Mouse (Mus musculus) erythroblast, embryonic 14.5 days (primary cell): Measurements from ENCODE around the gene Micu1. TPM values are rescaled to one million over a fixed set of nuclear protein-coding genes. Genes with fewer than 3 reads are reported as not detected.

Source experiments
- H3K27me3 ChIP-seq: 2 replicates; pipeline ENCODE4 v1.6.1; 2012; ENCODE audit warnings: inconsistent platforms; ENCODE audit not compliant: control insufficient read depth
- H3K36me3 ChIP-seq: 2 replicates; pipeline ENCODE4 v1.6.1; 2012; ENCODE audit warnings: mild to moderate bottlenecking, inconsistent platforms; ENCODE audit not compliant: control insufficient read depth
- H3K4me1 ChIP-seq: 2 replicates; pipeline ENCODE4 v1.6.1; 2012; ENCODE audit warnings: inconsistent platforms; ENCODE audit not compliant: control insufficient read depth
- H3K4me3 ChIP-seq: replicated peaks from 2 replicates; pipeline ENCODE3; 2012; ENCODE audit warnings: moderate library complexity, mild to moderate bottlenecking, inconsistent platforms
- H3K9me3 ChIP-seq: 2 replicates; pipeline ENCODE4 v1.6.1; 2012; ENCODE audit warnings: low read length, inconsistent platforms, mixed read lengths; ENCODE audit not compliant: control insufficient read depth
- GATA1 ChIP-seq: IDR thresholded peaks from 2 replicates; pipeline ENCODE4 v1.6.1; 2012; ENCODE audit warnings: low read length, inconsistent platforms, mixed read lengths
- TAL1 ChIP-seq: IDR thresholded peaks from 3 replicates; pipeline ENCODE4 v1.6.1; 2012; ENCODE audit warnings: low read length, inconsistent platforms, mixed read lengths
- polyA plus RNA-seq: library from polyadenylated mRNA; stranded (reverse); fragments of >175 nt; gene quantifications from 2 replicates; pipeline ENCODE4 v1.2.3, GENCODE M21; 2012

Micu1 gene
- polyA plus RNA-seq, 1 experiment: 7.5 TPM

GRCm38 (mm10) chr10:59809991-59810574 lies 107.8 kb downstream of the Micu1 start:
- Histone ChIP-seq H3K4me3 (no peak overlapping the region), H3K36me3 (peaks cover 42% of the 10 kb centered on the region), H3K27me3 (no peaks in the 10 kb centered on the region), H3K9me3 (no peaks in the 10 kb centered on the region; the same call in 1 of the 2 replicates), H3K4me1 (peaks cover 58% of the 10 kb centered on the region)
- no peak for TF ChIP-seq TAL1
- TF ChIP-seq GATA1: no peak

GRCm38 (mm10) chr10:59812939-59813338 lies 110.7 kb downstream of the Micu1 start:
- H3K27me3 ChIP-seq: no peaks in the 10 kb centered on the region
- H3K4me1 ChIP-seq: peaks cover 53% of the 10 kb centered on the region
- peaks cover 36% of the 10 kb centered on the region for H3K36me3 ChIP-seq

DNA sequence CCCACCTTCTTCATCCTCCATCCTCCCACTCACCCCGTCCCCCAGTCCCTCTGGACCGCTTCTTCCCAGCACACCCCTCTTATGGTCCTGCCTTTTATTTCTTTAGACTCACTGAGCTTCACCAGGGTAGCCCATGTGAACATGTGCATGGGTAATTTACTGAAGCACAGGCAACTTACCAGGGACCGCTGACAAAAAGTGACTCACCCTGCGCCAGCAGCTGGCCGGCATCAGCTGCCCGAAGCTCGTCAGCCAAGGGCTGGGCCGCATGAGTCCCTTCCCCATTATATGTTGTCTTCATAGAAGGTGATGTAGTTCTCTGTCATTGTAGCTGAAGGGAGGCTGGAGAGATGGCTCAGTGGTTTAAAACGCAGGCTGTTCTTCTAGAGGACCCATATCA lies 111.5 kb downstream of the Micu1 start:
- no peak overlapping the region for H3K4me3 ChIP-seq
- no peaks in the 10 kb centered on the region for H3K9me3 ChIP-seq
- TF ChIP-seq GATA1 (no peak), TAL1 (no peak)
- peaks cover 51% of the 10 kb centered on the region for H3K4me1 ChIP-seq
- no peaks in the 10 kb centered on the region for H3K27me3 ChIP-seq
- H3K36me3 ChIP-seq: peaks cover 30% of the 10 kb centered on the region

More at GRCm38 (mm10) chr10:59812939-59813338, 110.7 kb downstream of the Micu1 start:
- H3K4me3 ChIP-seq: no peak overlapping the region
- TF ChIP-seq GATA1 (no peak), TAL1 (no peak)
- H3K9me3 ChIP-seq: no peaks in the 10 kb centered on the region

DNA sequence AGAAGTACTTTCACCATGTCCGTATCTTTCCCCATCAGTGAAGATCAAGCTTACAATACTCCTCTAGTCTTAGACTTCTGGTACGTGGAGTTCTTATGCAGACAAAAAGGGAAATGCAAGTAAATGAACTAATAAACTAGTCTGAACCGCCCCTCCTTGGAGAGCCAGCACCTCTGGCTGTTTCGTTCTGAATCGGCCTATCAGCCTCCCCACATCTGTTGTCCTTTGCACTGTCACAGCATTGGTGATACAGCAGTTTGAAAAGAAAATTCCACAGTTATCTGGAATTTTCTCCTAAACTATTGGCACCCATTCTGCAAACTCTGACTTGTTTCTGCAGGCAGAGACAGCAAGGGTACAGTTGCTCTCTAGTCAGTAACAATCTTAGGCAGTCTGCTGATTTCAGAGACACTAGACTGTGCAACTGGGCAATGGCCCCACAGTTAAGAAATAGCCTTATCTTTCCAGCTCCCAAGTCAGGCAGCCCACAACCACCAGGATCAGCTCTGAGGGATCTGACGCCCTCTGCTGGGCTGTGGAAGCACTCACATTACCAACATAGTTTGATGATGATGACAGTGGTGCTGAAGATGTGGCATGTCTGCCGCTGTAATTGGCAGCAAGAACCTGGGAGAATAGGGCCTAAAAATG lies 112.4 kb downstream of the Micu1 start:
- Histone ChIP-seq H3K27me3 (no peaks in the 10 kb centered on the region), H3K4me3 (no peak overlapping the region), H3K9me3 (no peaks in the 10 kb centered on the region), H3K4me1 (peaks cover 45% of the 10 kb centered on the region), H3K36me3 (peaks cover 21% of the 10 kb centered on the region)
- TF ChIP-seq GATA1 (no peak; the same call in 1 of the 2 replicates), TAL1 (no peak)

- H3K4me3 ChIP-seq: no peak overlapping the region
- H3K27me3 ChIP-seq: no peaks in the 10 kb centered on the region
- no peaks in the 10 kb centered on the region for H3K9me3 ChIP-seq
- peaks cover 10% of the 10 kb centered on the region for H3K36me3 ChIP-seq
- TF ChIP-seq GATA1 (no peak), TAL1 (no peak)
- peaks cover 31% of the 10 kb centered on the region for H3K4me1 ChIP-seq
These were observed 114.3 kb downstream of the Micu1 start for GRCm38 (mm10) chr10:59816569-59816968.

DNA sequence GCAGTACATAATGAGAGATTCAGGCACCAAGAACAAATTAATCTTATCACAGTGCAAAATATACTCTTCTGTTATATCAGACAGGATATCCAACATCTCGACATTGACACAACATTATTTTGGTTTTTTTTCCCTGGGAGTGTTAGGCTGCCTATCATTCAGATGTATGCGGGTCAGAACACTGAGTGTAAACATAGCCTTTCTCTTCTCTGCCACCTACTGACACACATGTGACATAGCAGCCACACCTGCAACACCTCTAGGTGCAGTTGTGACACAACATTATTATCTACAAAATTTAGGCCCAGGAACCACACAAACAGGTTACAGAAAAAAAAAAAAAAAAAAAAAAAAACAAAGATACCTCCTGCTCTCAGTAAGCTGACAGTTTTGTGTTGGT lies 115.3 kb downstream of the Micu1 start:
- Histone ChIP-seq H3K27me3 (no peaks in the 10 kb centered on the region), H3K9me3 (no peaks in the 10 kb centered on the region), H3K4me1 (peaks cover 25% of the 10 kb centered on the region), H3K4me3 (no peak overlapping the region), H3K36me3 (peaks cover 4% of the 10 kb centered on the region)
- no peak for TF ChIP-seq GATA1
- TF ChIP-seq TAL1: no peak

- H3K4me3 ChIP-seq: no peak overlapping the region
- H3K27me3 ChIP-seq: no peaks in the 10 kb centered on the region
- no peaks in the 10 kb centered on the region for H3K9me3 ChIP-seq
- H3K4me1 ChIP-seq: peaks cover 20% of the 10 kb centered on the region
- H3K36me3 ChIP-seq: peaks cover 4% of the 10 kb centered on the region
- TF ChIP-seq GATA1 (no peak), TAL1 (no peak)
These were observed 115.7 kb downstream of the Micu1 start for GRCm38 (mm10) chr10:59817991-59818390.

DNA sequence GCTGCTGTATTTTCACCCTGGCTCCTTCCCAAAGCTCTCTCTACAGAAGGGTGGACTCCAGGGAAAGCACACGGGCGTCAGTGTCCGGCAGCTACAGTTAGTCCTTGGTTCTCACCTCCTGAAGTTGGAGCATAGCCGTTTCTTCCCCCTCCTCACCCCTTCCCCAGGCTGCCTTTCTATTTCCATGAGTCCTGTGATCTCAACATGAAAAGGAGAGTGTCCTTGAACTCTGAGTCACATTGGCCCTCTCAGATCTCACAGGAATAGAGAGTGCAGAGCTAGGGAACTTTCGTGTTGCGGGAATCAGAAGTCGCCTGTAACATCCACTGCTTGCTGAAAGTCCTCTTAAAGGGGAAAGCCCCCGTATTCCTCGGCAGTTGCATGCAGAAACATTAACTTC lies 116.9 kb downstream of the Micu1 start:
- H3K27me3 ChIP-seq: no peaks in the 10 kb centered on the region
- H3K4me3 ChIP-seq: no peak overlapping the region
- peaks cover under 1% of the 10 kb centered on the region; the same call in 1 of the 2 replicates for H3K36me3 ChIP-seq
- H3K4me1 ChIP-seq: peaks cover 9% of the 10 kb centered on the region
- TF ChIP-seq TAL1 (no peak), GATA1 (no peak)
- no peaks in the 10 kb centered on the region for H3K9me3 ChIP-seq

DNA sequence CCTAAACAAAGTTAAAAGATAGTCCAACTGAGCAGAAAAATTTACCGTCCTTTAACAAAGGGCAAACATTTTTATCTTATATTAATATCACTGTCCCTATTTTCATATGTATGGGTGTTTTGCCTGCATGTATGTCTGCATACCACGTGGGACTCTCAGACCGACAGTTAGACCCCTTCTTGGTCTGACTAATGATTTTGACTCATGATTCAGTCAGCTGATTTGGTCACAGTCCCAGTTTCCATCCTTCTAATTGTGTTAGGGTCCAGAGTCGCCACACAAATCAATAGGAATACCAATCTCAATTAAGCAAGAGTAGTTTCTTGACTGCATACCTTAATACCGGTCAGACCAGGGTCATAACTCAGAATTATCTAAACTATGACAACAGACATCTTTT lies 118.6 kb downstream of the Micu1 start:
- Histone ChIP-seq H3K9me3 (no peaks in the 10 kb centered on the region), H3K36me3 (no peaks in the 10 kb centered on the region), H3K4me1 (no peaks in the 10 kb centered on the region; the same call in 1 of the 2 replicates), H3K27me3 (no peaks in the 10 kb centered on the region), H3K4me3 (no peak overlapping the region)
- TF ChIP-seq TAL1: no peak
- no peak for TF ChIP-seq GATA1
